Mouse (Mus musculus) testis, adult 2 months (tissue): Measurements from ENCODE around the gene Ccdc148.

Experiments
- CTCF ChIP-seq: fragments of 200-500 bp; IDR thresholded peaks from 2 replicates; pipeline ENCODE4 v1.5.1; 2012; ENCODE audit warnings: low read depth, mild to moderate bottlenecking, inconsistent platforms, low read length, moderate library complexity; ENCODE audit not compliant: control insufficient read depth, insufficient read depth, insufficient replicate concordance
- POLR2A ChIP-seq: fragments of 200-500 bp; IDR thresholded peaks from 2 replicates; pipeline ENCODE4 v1.6.1; 2012; ENCODE audit warnings: low read depth, mild to moderate bottlenecking, inconsistent platforms, low read length, moderate library complexity; ENCODE audit not compliant: control insufficient read depth

DNA sequence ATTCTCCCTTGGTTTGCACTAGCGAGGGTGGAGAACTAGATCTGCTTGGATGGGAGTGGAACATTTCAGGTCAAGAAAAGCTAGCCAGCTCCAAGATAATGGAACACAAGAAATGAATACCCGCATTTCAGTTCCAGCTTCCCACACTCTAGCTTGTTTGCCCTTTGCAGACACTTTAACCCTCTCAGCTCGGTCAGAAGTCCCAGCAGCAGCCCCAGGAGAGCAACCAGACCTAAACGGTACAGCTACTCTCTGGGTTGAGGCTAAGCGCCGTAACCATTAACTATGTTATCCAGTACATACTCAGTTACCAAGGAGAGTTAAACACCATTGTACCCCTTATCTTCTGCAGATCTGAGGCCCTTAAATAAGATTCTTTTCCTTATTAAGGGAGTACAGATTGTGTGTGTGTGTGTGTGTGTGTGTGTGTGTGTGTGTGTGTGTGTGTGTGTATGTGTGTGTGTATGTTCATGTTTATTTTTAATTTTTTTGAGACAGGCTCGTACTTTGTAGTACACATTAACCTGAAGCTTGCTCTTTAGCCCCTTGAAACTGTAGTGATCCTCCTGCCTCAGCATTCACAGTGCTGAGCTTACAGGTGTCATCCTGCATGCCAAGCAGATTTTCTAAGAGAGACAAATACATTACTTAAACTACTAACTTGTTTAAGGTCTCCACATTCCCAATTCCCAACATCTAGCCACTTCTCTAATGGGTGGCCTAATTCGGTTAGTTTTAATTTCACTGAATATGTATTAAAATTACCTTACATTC, 153.7 kb downstream of the Ccdc148 start:
- TF ChIP-seq CTCF (no peak), POLR2A (no peak)
